21 mouse cellular contexts compared by ENCODE assay signal in the genomic region with DNA sequence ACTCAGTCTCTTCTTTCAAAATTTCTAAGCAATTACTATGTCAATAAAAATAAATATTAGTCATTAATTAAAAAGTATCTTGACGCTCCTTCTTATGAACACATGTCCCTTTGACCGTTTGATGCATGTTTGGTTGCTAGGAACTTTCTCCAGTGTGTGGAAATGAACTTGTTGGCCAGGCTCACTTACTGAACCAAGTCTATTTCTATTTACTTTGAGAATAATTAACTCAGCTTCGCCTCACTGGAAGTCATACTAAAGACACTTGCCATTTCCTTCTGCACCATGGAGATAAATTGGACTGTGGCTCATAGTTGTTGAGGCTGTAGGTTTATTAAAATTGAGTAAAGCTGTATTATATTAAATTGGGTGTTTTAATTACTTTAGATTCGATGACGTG. TPM values are rescaled to one million over a fixed set of nuclear protein-coding genes. Genes with fewer than 3 reads are reported as not detected.
A peak's percentile ranks its signal among the peaks of the same experiment; 100 is the strongest.
DNase-seq lines count a peak whose midpoint lies in the region; ATAC-seq and TF ChIP-seq lines count a peak whose summit lies in the region.
"Had no signal": no experiment of that assay in that cellular context is flagged by ENCODE, and none has a peak within 500 bp of the region (broad histone marks: within the 10 kb centered on the region; RNA-seq: fewer than 3 reads in every experiment).

No protein-coding gene starts in this region.

- H3K27me3 ChIP-seq in kidney, adult 2 months (replicated peaks; ENCODE audit: control insufficient read depth, insufficient read depth, low read length): no peaks in the 10 kb centered on the region
- no peaks in the 10 kb centered on the region for H3K27me3 ChIP-seq in kidney, postnatal 0 days (ENCODE audit: insufficient read depth, low read length)
- H3K27me3 ChIP-seq: CH12.LX; forebrain, embryonic 13.5 days; hindbrain, embryonic 12.5 days had no signal

- TF ChIP-seq POLR2A in kidney, adult 2 months (IDR thresholded peaks at IDR 0.05; ENCODE audit: low read depth, low read length): no peak

- no peak overlapping the region for H3K4me2 ChIP-seq in kidney, postnatal 0 days (ENCODE audit: low read length)
- H3K4me2 ChIP-seq: forebrain, embryonic 13.5 days; hindbrain, embryonic 12.5 days had no signal

- no peaks in the 10 kb centered on the region for H3K9me3 ChIP-seq in kidney, postnatal 0 days (replicated peaks; ENCODE audit: low read length)
- H3K9me3 ChIP-seq: embryonic facial prominence, embryonic 10.5 days; forebrain, embryonic 13.5 days; heart, embryonic 10.5 days; hindbrain, embryonic 12.5 days had no signal

- TF ChIP-seq CTCF in kidney, adult 2 months (conservative IDR thresholded peaks at IDR 0.05; ENCODE audit: insufficient read depth, insufficient read length, low read depth, low read length): no peak
- TF ChIP-seq CTCF in layer of hippocampus, adult 2 months (conservative IDR thresholded peaks at IDR 0.05): no peak
- TF ChIP-seq CTCF in kidney, postnatal 0 days (IDR thresholded peaks at IDR 0.05; ENCODE audit: low read depth): no peak

- H3K4me3 ChIP-seq in kidney, adult 2 months (ENCODE audit: insufficient read depth, low read depth, low read length): no peak overlapping the region
- H3K4me3 ChIP-seq in layer of hippocampus, adult 2 months: no peak overlapping the region
- H3K4me3 ChIP-seq in kidney, postnatal 0 days (replicated peaks; ENCODE audit: low read depth, low read length): no peak overlapping the region
- H3K4me3 ChIP-seq: embryonic facial prominence, embryonic 10.5 days; forebrain, embryonic 13.5 days; heart, embryonic 10.5 days; hindbrain, embryonic 12.5 days had no signal

- DNase-seq in kidney, adult 2 months: peak; percentile 82
- no peak for DNase-seq in kidney, postnatal 4 days
- no peak for DNase-seq in layer of hippocampus, adult 2 months (ENCODE audit: low spot score in 2 of 2)
- no peak for DNase-seq in layer of hippocampus, adult 8-10 months (ENCODE audit: low spot score in 2 of 2)
- DNase-seq in kidney, postnatal 0 days (ENCODE audit: low spot score): peak; percentile 35
- peak; percentile 29 for DNase-seq in large intestine, adult 2 months (ENCODE audit: low read depth, low spot score)
- no peak for DNase-seq in spleen, postnatal 4 days (ENCODE audit: low spot score in 2 of 2)
- DNase-seq: adrenal gland, adult 8-10 months; adrenal gland, postnatal 36 days; cerebellum, adult 2 months; cerebellum, postnatal 10 days; forebrain, postnatal 0 days; gastrocnemius, postnatal 14 days; heart, postnatal 10 days; heart, postnatal 4 days had no signal

- WGBS in kidney, adult 2 months: 38% methylated on average over 5 of the region's 5 CpGs
- WGBS in kidney, postnatal 0 days: 57% methylated on average over 5 of the region's 5 CpGs
- WGBS in large intestine, adult 2 months: 23% methylated on average over 5 of the region's 5 CpGs

- H3K27ac ChIP-seq in kidney, adult 2 months (ENCODE audit: insufficient read depth, low read depth, low read length): no peak overlapping the region
- H3K27ac ChIP-seq in layer of hippocampus, adult 2 months: peak overlapping the region; percentile 71; the same call in 1 of the 2 replicates
- 0 out of 2 replicates have a peak overlapping the region, but pooled peaks have one; percentile 13 for H3K27ac ChIP-seq in kidney, postnatal 0 days
- H3K27ac ChIP-seq: embryonic facial prominence, embryonic 10.5 days; forebrain, embryonic 13.5 days; heart, embryonic 10.5 days; hindbrain, embryonic 12.5 days had no signal

- 0 out of 2 replicates have a peak, but pooled peaks cover 8% of the 10 kb centered on the region for H3K4me1 ChIP-seq in kidney, adult 2 months (ENCODE audit: control insufficient read depth, insufficient read depth, low read length)
- H3K4me1 ChIP-seq in kidney, postnatal 0 days (replicated peaks; ENCODE audit: insufficient read depth, low read length): no peaks in the 10 kb centered on the region
- H3K4me1 ChIP-seq: forebrain, embryonic 13.5 days; heart, embryonic 10.5 days; hindbrain, embryonic 12.5 days had no signal

- H3K9ac ChIP-seq in kidney, postnatal 0 days (ENCODE audit: low read depth, low read length): no peak overlapping the region
- H3K9ac ChIP-seq: forebrain, embryonic 13.5 days; forebrain, postnatal 0 days; hindbrain, embryonic 12.5 days had no signal

- H3K36me3 ChIP-seq in kidney, adult 2 months (ENCODE audit: control insufficient read depth, insufficient read depth, low read length): no peaks in the 10 kb centered on the region
- no peaks in the 10 kb centered on the region for H3K36me3 ChIP-seq in kidney, postnatal 0 days (ENCODE audit: insufficient read depth, low read length)
- H3K36me3 ChIP-seq: embryonic facial prominence, embryonic 10.5 days; hindbrain, embryonic 12.5 days had no signal

- 0 out of 2 replicates have a peak, but pooled peaks have one; percentile 36 for ATAC-seq in kidney, postnatal 0 days (replicated peaks; ENCODE audit: low FRiP score, low read depth)
- ATAC-seq: forebrain, embryonic 13.5 days; forebrain, postnatal 0 days had no signal

RNA-seq across cellular contexts. Expression of a gene that starts 46.2 kb away (rescaled TPM):
- polyA plus RNA-seq in kidney, adult 2 months (2012; rRNA removed): 12.9 and 15.3 TPM in 2 replicates
- total RNA-seq in layer of hippocampus, adult 2 months (2021): 10 to 100 TPM in 1 of 2 experiments, 1 to 10 TPM in 1; 9.7 to 11.0 TPM
- total RNA-seq in layer of hippocampus, adult 8-10 months (2022): 10 to 100 TPM in 3 of 4 experiments, 1 to 10 TPM in 1; 8.6 to 13.6 (median 12.4) TPM
- 14.1 and 17.7 TPM in 2 replicates for polyA plus RNA-seq in kidney, postnatal 0 days (2015; fragmentation: Nextera tagmentation; extraction: Ambion mirVana)
- 12.6 and 13.2 TPM in 2 replicates for polyA plus RNA-seq in large intestine, adult 2 months (2012; rRNA removed)

RNA-seq across cellular contexts. Expression of a gene that starts 48.1 kb away (rescaled TPM):
- 0.04 and 0.19 TPM in 2 replicates for polyA plus RNA-seq in kidney, adult 2 months (2012; rRNA removed)
- 100 to 1,000 TPM; 339 to 356 TPM for total RNA-seq in layer of hippocampus, adult 2 months (2021)
- total RNA-seq in layer of hippocampus, adult 8-10 months (2022): 100 to 1,000 TPM; 254 to 300 (median 278) TPM
- polyA plus RNA-seq in kidney, postnatal 0 days (2015; fragmentation: Nextera tagmentation; extraction: Ambion mirVana): 0.17 and 0.49 TPM in 2 replicates
- polyA plus RNA-seq in large intestine, adult 2 months (2012; rRNA removed): 8.5 and 9.0 TPM in 2 replicates
- total RNA-seq: granulocyte monocyte progenitor cell, adult 5-6 weeks had no signal

Comparison
In these comparisons a context has a peak if more than half of its experiments do, and no peak if none do; other contexts are left out.
1. DNase-seq: peak in kidney, adult 2 months (single experiment), kidney, postnatal 0 days (single experiment) and large intestine, adult 2 months (single experiment); none in kidney, postnatal 4 days (0 of 2), layer of hippocampus, adult 2 months (0 of 2), layer of hippocampus, adult 8-10 months (0 of 2) and spleen, postnatal 4 days (0 of 2).